Mouse (Mus musculus) heart, postnatal 14 days (tissue): ENCODE measurements around the gene Amdhd2. TPM values are rescaled to one million over a fixed set of nuclear protein-coding genes. Genes with fewer than 3 reads are reported as not detected.

Experiments
- DNase-seq, 2 experiments: peaks; one replicate each; pipeline ENCODE4 v3.0.0; 2021 to 2022
- intact Hi-C: fragments of 180-260 bp; cut with DNase I; formaldehyde crosslinking; loops from one replicate; pipeline ENCODE4 v1.15.1; 2025
- long read RNA-seq, 2 experiments: library from polyadenylated mRNA; stranded (forward); transcript quantifications; one replicate each; pipeline ENCODE4 v2.0.0; 2021
- total RNA-seq, 2 experiments: library from RNA; stranded (reverse); gene quantifications; 2 replicates each; pipeline ENCODE4 v1.2.3; 2021

Gene Amdhd2
- 10 to 100 TPM; 12.2 to 12.7 TPM for total RNA-seq
- long read RNA-seq, experiment 1, transcript Amdhd2-201 (11 exons, 1,496 nt) = major isoform, 10 of 14 reads
- long read RNA-seq, experiment 1, partial matches to known transcripts = 1 of 14 reads
- long read RNA-seq, experiment 1, other reads (novel, unspliced or antisense) = 1 of 14 reads
- long read RNA-seq, experiment 2, partial matches to known transcripts = 1 of 9 reads
- long read RNA-seq, experiment 2, other reads (novel, unspliced or antisense) = 5 of 9 reads

DNA sequence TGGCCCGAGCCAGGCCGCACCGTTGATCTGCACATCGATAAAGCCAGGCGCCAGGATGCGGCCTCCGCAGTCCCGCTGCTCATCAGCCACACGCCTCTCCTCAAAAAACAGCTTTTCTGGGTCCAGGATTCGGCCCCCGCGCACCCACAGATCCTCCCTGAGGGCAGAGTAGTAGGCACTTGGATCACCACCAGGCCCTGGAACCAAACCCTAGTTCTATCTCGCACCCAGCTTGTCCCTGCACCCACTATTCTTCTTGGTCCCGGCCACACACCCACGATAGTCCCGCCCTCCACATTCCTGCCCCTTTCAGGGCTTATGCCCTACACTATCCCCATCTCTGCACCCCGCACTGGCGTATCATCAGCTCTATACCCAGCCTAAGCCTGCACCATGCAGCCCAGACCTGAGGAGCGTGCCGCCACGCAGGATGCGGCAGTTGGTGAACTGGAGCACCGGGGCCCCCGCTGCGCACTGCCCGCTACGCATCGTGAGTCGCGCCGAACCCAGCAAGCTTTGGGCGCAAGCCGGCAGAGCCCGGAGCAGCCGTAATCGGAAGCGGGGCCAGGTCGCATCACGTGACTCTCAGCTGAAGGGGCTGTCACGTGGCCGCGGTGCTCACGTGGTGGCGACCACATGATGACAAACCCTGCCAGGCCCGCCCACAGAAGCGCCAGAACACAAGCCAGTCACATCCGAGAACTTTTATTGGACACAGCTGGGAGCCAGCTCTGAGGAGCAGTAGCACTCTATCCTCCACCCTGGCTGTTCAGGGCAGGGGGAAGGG is at the start of gene Amdhd2:
TSS of gene Amdhd2 (minus strand) at position 591 of the 787 bp plus-strand sequence.
- DNase-seq = peak; percentile 96 to 98
- intact Hi-C loops = no loop called here

- intact Hi-C loops = no loop called here
Observed at GRCm38 (mm10) chr17:24213186-24213585, 49.6 kb upstream of the Amdhd2 start.

DNA sequence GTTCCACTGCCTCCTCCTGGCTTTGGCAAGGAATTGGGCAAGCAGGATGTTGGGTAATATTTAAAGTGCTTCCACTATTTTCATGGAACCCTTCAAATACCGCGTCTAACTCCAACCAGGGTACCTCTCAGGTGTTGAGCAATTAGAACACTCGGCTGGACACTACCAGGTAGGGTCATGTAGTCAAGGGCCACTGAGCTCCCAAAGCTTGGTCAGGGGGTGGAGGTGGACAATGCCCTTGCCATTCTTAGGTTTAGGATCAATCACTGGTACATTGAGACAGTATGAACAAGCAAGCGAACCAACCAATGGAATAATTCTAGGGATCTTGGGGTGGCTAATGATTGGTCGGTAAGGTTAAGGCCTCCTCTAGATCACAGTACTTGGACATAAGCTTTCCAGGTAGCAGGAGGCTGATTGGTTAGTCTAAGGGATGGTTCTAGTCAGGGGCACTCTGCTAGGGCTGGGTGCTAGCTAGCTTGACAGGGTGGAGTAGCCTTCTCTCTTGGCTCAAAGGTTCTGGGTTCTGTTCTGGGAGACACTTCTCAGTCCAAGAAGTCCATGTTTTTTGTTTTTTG is 49.0 kb upstream of the Amdhd2 start:
- DNase-seq = no peak
- intact Hi-C loops = no loop called here

More at GRCm38 (mm10) chr17:24213186-24213585, 49.6 kb upstream of the Amdhd2 start:
- DNase-seq = no peak

DNA sequence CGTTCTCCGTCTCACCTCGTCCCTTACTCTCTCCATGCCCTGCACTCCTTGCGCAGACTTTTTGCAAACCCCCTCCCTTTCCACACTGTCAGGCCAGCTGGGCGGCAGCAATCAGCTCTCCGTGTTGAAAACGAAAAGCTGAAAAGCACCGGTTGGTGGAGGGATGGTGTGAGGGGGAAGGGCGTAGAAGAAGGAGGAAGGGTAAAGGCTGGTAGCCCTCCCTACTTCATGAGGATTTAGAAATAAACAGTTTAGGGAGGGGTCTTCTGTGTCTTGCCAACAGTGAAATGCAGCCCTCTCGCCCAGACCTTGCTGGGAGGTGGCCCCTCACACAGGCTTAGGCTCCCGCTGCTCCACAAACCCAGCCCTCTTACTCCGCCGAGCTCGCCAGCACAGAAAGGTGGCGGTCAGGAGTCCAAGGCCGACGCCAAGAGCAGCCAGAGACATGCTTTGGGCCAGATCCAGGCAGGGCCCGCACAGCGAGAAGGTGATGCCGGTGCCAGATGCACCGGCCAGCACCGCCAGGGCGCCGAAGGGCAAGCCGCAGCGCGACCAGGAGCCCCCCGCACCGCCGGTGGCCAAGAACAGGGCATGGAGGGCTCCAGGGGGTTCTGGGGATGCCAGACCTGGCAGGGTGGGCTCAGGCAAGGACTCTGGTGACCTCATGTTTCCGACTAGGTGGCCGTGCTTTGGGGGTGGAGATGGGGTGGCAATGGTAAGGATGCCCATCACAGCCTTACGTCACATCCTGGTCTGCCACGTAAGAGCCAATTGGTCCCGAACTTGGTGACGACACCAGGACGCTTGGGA is 48.3 kb upstream of the Amdhd2 start:
- peak; percentile 24 to 44 for DNase-seq
- intact Hi-C loops = no loop called here

GRCm38 (mm10) chr17:24210591-24210990 is 47.0 kb upstream of the Amdhd2 start:
- DNase-seq = no peak
- intact Hi-C loops = no loop called here

- intact Hi-C loops = loop anchor here (5.0 kb wide), 1 partner anchor 42 kb away; the partner anchor contains the start of gene Ccnf
- no peak for DNase-seq
Observed at GRCm38 (mm10) chr17:24209916-24210240, 46.3 kb upstream of the Amdhd2 start.

- peak; percentile 50 to 64 for DNase-seq
- intact Hi-C loops = loop anchor here (5.0 kb wide), 1 partner anchor 43 kb away; the partner anchor contains the start of gene Ccnf
Observed at GRCm38 (mm10) chr17:24209043-24209915, 45.7 kb upstream of the Amdhd2 start, which contains the start of gene Ntn3. Ntn3 (minus strand) TSS chr17:24209531.

GRCm38 (mm10) chr17:24208641-24209042 is 45.1 kb upstream of the Amdhd2 start:
- peak in 1 of 2 experiments; percentile 39 for DNase-seq
- intact Hi-C loops = loop anchor here (5.0 kb wide), 1 partner anchor 44 kb away; the partner anchor contains the start of gene Ccnf

GRCm38 (mm10) chr17:24207768-24208640 is 44.4 kb upstream of the Amdhd2 start:
- intact Hi-C loops = loop anchor here (5.0 kb wide), 1 partner anchor 44 kb away; the partner anchor contains the start of gene Ccnf
- peak in 1 of 2 experiments; percentile 21 for DNase-seq

GRCm38 (mm10) chr17:24206451-24207351 is 43.1 kb upstream of the Amdhd2 start:
- intact Hi-C loops = loop anchor here (5.0 kb wide), 1 partner anchor 46 kb away; the partner anchor contains the start of gene Ccnf

GRCm38 (mm10) chr17:24205908-24206361 is 42.4 kb upstream of the Amdhd2 start:
- intact Hi-C loops = loop anchor here (5.0 kb wide), 1 partner anchor 46 kb away; the partner anchor contains the start of gene Ccnf

More at GRCm38 (mm10) chr17:24206451-24207351, 43.1 kb upstream of the Amdhd2 start:
- DNase-seq = peak; percentile 41 to 56

DNA sequence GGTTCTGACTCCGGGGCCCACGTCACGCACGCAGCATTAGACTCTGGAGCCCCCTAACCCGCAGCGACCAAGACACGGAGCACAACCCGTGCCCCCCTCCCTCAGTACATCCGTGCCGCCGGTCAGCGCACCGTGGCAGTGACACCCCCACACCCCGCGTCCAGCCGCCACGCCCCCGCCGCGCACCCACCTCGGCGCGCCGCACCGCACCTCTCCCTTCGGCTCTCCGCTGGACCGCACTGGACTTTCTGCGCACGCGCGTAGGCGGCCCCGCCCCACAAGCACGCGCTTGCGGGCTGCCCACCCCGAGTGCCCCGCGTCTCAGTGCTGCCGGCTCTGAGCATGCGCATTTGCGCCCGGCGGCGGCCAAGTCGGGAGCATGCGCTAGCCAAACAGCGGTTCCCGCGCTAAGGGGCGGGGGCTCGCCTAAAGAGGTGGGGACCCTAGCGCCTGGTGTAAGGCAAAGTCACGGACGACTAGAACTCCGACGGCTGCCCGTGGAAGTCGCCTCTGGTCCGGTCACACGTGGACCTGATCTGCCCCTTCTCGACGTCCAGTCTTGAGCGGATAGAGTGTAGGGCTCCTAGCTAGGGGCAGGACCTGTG is 41.8 kb upstream of the Amdhd2 start, which contains the start of gene Tbc1d24:
TSS of gene Tbc1d24 (minus strand) at position 279 of the 605 bp plus-strand sequence.
- DNase-seq = peak; percentile 95 to 97
- intact Hi-C loops = loop anchor here (5.0 kb wide), 1 partner anchor 47 kb away; the partner anchor contains the start of gene Ccnf

More at GRCm38 (mm10) chr17:24205908-24206361, 42.4 kb upstream of the Amdhd2 start:
- peak in 1 of 2 experiments; percentile 57 for DNase-seq

GRCm38 (mm10) chr17:24204846-24205245 is 41.3 kb upstream of the Amdhd2 start:
- intact Hi-C loops = loop anchor here (5.0 kb wide), 1 partner anchor 47 kb away; the partner anchor contains the start of gene Ccnf
- no peak for DNase-seq

- intact Hi-C loops = no loop called here
- DNase-seq = no peak
Observed at GRCm38 (mm10) chr17:24203611-24204534, 40.3 kb upstream of the Amdhd2 start.

DNA sequence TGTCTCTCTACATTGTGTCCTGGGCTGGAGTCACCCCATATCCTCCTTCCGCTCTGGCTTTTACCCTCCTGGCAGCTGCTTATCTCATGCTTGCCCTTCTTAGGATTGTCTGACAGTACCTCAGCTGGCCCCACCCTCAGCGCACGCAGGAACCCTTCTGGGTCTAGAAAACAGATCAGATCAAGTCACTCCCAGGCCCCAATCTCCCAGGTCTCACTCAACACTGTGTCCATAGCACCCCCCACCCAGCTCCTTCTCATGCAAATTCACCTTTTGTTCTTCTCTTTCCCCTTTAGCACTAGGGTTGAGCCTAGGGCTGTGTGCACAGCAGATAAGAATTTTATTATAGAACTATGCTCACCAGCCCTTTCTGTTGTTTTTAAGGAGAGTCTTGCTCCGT is 39.5 kb upstream of the Amdhd2 start:
- intact Hi-C loops = no loop called here

More for the DNA sequence above, 39.5 kb upstream of the Amdhd2 start:
- no peak for DNase-seq
